Mouse (Mus musculus) thymus, adult 2 months (tissue): ENCODE measurements at regions not wholly inside any gene's neighbourhood (a gene's known extent, or its start where the extent isn't known, plus 50 kb on each side); places are given as distances from the start of the nearest gene placed in this dataset.

Source experiments
- CTCF ChIP-seq: fragments of 200-500 bp; IDR thresholded peaks from 2 replicates; pipeline ENCODE4 v1.5.1; 2012; ENCODE audit warnings: mild to moderate bottlenecking, control low read depth, low read length, moderate library complexity, borderline replicate concordance; ENCODE audit not compliant: control insufficient read depth, poor library complexity, insufficient read depth; ENCODE audit errors: extremely low read depth
- POLR2A ChIP-seq: fragments of 200-500 bp; IDR thresholded peaks from 2 replicates; pipeline ENCODE4 v1.6.1; 2012; ENCODE audit warnings: mild to moderate bottlenecking, low read length, control low read depth, moderate library complexity; ENCODE audit not compliant: control insufficient read depth, poor library complexity, insufficient read depth; ENCODE audit errors: extremely low read depth

DNA sequence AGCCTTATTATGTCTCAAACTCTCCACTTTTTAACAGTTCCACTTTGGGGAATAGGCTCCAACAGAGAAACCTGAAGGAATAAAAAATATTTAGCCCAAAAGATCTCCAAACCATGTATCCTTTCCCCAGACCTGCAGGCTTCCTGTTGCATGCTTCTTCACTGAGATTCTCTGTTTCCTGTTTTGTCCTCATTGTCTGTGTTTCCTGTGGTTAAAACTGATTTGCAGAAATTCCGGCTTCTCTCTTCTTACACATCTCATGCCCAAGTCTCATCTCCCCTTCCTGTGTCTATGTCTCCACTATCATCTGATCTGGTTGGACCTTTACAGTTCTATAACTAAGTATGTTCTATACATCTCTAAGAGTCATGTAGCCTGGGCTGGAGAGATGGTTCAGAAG, 3482.2 kb upstream of the Gm7489 start:
- no peak for TF ChIP-seq CTCF
- TF ChIP-seq POLR2A, result no peak
